Mouse (Mus musculus) neural tube, embryonic 12.5 days (tissue): ENCODE measurements at regions not wholly inside any gene's neighbourhood (a gene's known extent, or its start where the extent isn't known, plus 50 kb on each side); places are given as distances from the start of the nearest gene placed in this dataset.
"Not testable (repeated sequence)": the region's sequence is repeated elsewhere in the genome, so short reads cannot be mapped to it uniquely, and the experiment has no call there.

Experiments used
- ATAC-seq: fragments of 200-750 bp; cut with Nextera tagmentation; 2 replicates; pipeline ENCODE4 v1.8.0; 2017; ENCODE audit warnings: low read depth, mild to moderate bottlenecking, moderate TSS enrichment, moderate library complexity; ENCODE audit not compliant: low FRiP score
- H3K27ac ChIP-seq: fragments of 300-500 bp; sonication (generic); 2 replicates; pipeline ENCODE4 v1.5.1; 2016
- H3K27me3 ChIP-seq: fragments of 300-500 bp; sonication (generic); replicated peaks from 2 replicates; pipeline ENCODE4 v1.6.1; 2016; ENCODE audit warnings: mild to moderate bottlenecking
- H3K36me3 ChIP-seq: fragments of 300-500 bp; sonication (generic); 2 replicates; pipeline ENCODE4 v1.6.1; 2016; ENCODE audit warnings: mild to moderate bottlenecking
- H3K4me1 ChIP-seq: fragments of 300-500 bp; sonication (generic); 2 replicates; pipeline ENCODE4 v1.6.1; 2016
- H3K4me2 ChIP-seq: fragments of 300-500 bp; sonication (generic); replicated peaks from 2 replicates; pipeline ENCODE4 v1.6.1; 2016; ENCODE audit warnings: mild to moderate bottlenecking
- H3K4me3 ChIP-seq: fragments of 300-500 bp; sonication (generic); 2 replicates; pipeline ENCODE4 v1.5.1; 2016
- H3K9ac ChIP-seq: fragments of 300-500 bp; sonication (generic); 2 replicates; pipeline ENCODE4 v1.6.1; 2016; ENCODE audit warnings: mild to moderate bottlenecking
- H3K9me3 ChIP-seq: fragments of 300-500 bp; sonication (generic); 2 replicates; pipeline ENCODE4 v1.6.1; 2016; ENCODE audit warnings: mild to moderate bottlenecking
- WGBS: fragments of 180-500 bp; shearing (Covaris S2); methylation state at CpG from one replicate; pipeline ENCODE4 v1.1.7; 2016; 5-methylcytosine and 5-hydroxymethylcytosine counted together

DNA sequence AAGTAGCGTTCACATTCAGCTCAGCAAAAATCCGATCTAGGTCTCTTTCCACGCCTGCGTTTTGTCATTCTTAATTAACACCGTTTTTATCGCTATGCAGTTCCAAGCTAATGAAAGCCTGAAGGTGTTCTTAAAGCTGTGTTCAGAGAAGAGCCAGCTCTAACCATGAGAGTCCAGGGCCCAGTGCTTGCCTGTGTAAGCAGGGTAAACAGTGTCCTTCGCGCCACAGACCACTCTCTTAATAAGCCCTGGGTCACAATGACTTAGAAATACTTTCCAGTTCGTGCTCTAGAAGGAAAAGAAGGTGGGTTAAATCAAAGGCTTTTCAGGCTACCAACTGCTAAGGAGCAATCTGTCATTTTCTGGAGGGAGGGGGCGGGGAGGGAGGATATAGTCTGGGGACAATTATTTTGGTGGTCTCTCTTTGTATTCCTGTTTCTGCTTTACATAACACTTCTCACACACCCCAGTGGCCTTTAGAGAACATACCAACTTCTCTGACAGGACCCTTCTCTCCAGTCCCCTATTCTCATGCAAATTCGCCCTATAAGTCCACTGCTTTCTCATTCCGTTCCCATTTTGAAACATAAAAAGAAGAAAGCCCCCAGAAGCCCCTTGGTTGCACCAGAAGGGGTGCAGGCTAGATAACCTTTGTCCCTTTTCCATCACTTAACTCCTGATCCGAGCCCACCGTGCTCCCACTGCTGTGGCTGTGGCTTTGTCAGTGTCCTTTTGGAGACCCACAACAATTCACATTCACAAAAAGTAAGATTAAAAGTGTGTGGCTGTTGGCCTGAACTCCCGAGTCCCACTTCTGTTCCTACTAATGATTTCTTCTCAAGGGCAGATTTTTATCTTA is 63.6 kb downstream of the H2al2a start:
- H3K27ac ChIP-seq, result no peak overlapping the region
- 18% methylated on average over 15 of the region's 15 CpGs for WGBS
- H3K9me3 ChIP-seq, result 0 out of 2 replicates have a peak, but pooled peaks cover 3% of the 10 kb centered on the region
- no peaks in the 10 kb centered on the region for H3K27me3 ChIP-seq
- no peaks in the 10 kb centered on the region for H3K36me3 ChIP-seq
- peak overlapping the region; percentile 52 for H3K4me2 ChIP-seq
- peak overlapping the region; percentile 26; the same call in 1 of the 2 replicates for H3K9ac ChIP-seq
- H3K4me1 ChIP-seq, result peaks cover 12% of the 10 kb centered on the region; the same call in 1 of the 2 replicates
- no peak overlapping the region for H3K4me3 ChIP-seq
- ATAC-seq, result peak; percentile 75

DNA sequence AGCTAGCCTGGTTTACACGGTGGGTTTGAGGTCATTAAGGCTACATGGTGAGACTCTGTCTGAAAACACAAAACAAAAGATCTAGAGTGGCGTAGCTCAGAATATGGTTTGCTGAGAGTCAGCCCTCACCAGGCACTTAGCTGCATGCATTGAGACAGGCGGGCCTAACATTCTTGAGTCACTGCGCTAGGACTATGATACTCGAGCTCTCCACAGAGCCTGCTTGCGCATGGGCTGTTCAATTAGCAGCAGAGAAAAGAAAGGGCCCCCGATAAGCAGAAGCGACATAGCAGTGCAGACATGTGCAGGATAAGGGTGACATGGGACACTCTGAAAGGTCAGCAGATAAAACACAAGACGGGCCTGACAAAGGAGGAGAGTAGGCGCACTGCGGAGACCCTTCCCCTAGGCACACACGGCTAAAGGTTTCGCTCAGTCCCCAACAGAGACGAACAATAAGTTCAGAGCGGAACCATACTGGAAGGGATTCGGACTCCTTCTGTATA is 64.3 kb downstream of the H2al2a start:
- no peak overlapping the region for H3K27ac ChIP-seq
- ATAC-seq, result peak; percentile 67
- 19% methylated on average over 16 of the region's 16 CpGs for WGBS
- peak overlapping the region; percentile 52 for H3K4me2 ChIP-seq
- H3K9ac ChIP-seq, result peak overlapping the region; percentile 26; the same call in 1 of the 2 replicates
- no peak overlapping the region for H3K4me3 ChIP-seq
- 0 out of 2 replicates have a peak, but pooled peaks cover 3% of the 10 kb centered on the region for H3K9me3 ChIP-seq
- no peaks in the 10 kb centered on the region for H3K36me3 ChIP-seq
- H3K4me1 ChIP-seq, result peaks cover 12% of the 10 kb centered on the region; the same call in 1 of the 2 replicates
- no peaks in the 10 kb centered on the region for H3K27me3 ChIP-seq

DNA sequence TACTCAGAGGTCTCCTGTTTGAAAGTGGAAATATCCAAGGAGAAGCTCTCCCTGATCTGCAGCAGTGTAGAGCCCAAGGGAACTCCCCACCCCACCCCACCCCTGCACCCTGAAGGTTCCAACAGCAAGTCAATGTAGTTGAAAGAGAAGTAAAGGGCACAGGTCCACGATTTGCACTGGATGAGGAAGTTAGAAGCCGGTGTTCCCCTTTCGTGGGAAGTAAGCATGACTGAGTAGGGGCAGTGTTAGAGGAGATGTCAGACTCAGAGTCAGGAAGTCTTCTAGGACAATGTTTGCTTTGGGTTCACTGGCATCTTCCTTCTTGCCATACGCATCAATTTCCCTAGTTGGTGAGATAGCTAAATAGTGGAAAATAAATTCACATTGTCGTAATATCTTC is 64.9 kb downstream of the H2al2a start:
- WGBS, result 92% methylated on average over 5 of the region's 5 CpGs
- Histone ChIP-seq H3K27ac (no peak overlapping the region), H3K36me3 (no peaks in the 10 kb centered on the region), H3K27me3 (no peaks in the 10 kb centered on the region), H3K9ac (no peak overlapping the region), H3K4me1 (peaks cover 12% of the 10 kb centered on the region; the same call in 1 of the 2 replicates), H3K4me2 (no peak overlapping the region), H3K4me3 (no peak overlapping the region), H3K9me3 (0 out of 2 replicates have a peak, but pooled peaks cover 3% of the 10 kb centered on the region)
- ATAC-seq, result no peak

DNA sequence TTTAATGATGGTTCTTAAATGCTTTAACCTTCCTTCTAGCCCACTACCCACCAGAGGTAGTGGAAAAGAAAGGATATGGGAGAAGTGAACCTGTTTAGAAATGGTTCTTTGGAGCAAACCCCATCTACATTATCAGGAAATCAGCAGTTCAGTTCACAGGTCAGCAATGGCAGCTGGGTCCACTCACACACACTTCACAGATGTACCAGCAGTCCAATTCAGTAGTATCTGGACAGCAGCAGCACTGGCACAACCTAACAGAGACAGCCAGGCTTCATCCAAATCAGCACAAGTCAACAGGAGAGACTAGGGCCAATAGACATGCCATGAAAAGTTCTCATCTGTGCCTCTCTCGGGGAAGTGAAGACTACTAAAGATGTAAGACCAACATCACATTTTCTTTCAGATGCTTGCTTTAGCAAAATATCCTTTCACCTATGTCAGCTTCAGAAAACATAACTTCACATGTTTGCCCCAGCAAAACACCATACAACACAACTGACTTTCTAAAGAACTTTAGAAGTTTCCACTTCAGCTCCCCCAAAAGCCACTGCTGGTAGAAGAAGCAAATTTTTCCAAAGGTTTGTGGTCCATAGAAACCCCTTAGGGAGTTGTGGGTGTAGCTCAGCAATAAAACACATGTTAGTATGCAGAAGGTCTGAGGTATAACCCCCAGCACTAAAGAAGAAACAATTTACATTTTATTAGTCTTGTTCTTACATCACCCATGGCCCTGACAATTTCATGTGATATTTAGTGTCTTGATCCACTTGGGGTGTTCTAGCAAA is 77.7 kb downstream of the H2al2a start:
- Histone ChIP-seq H3K4me3 (no peak overlapping the region), H3K9ac (no peak overlapping the region), H3K27ac (no peak overlapping the region), H3K4me2 (no peak overlapping the region), H3K27me3 (no peaks in the 10 kb centered on the region), H3K4me1 (no peaks in the 10 kb centered on the region), H3K9me3 (no peaks in the 10 kb centered on the region), H3K36me3 (no peaks in the 10 kb centered on the region)
- 83% methylated on average over 1 of the region's 1 CpGs for WGBS
- ATAC-seq, result no peak

DNA sequence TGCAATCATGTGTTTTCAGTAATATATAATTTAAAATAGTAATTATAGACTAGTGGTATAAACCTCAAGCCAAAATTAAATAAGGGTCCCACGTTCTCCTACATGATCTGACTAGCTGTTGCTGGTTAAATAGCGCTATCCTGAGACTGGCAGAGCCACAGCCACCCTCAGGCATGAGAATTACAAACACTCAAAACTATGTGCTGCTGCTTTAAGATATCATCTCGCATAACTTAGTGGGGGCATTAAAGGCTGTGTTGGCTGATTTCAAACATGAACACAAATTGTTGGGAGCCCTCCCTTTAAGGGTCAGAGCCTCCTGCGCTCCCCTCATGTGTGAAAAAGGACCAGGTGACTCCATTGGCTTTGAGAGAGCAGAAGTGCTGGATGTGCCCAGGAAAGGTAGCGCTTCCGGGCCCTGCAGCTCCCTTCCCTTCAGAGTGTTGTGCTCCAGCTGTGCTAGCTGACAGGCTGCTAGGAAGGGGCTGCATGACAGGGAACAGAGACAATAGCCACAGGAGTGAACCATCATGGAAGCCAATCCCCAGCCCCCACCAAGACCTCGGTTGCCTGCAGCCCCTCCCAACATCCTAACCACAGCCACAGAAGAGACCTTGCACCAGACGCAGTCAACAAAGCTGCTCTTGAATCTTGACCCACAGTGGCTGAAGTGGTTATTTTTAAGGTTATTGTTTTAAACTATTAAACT is 79.4 kb downstream of the H2al2a start:
- 39% methylated on average over 8 of the region's 8 CpGs for WGBS
- no peaks in the 10 kb centered on the region for H3K9me3 ChIP-seq
- H3K27me3 ChIP-seq, result no peaks in the 10 kb centered on the region
- no peak overlapping the region for H3K27ac ChIP-seq
- H3K4me2 ChIP-seq, result no peak overlapping the region
- H3K4me1 ChIP-seq, result no peaks in the 10 kb centered on the region
- H3K9ac ChIP-seq, result no peak overlapping the region
- ATAC-seq, result no peak
- no peak overlapping the region for H3K4me3 ChIP-seq
- H3K36me3 ChIP-seq, result no peaks in the 10 kb centered on the region

DNA sequence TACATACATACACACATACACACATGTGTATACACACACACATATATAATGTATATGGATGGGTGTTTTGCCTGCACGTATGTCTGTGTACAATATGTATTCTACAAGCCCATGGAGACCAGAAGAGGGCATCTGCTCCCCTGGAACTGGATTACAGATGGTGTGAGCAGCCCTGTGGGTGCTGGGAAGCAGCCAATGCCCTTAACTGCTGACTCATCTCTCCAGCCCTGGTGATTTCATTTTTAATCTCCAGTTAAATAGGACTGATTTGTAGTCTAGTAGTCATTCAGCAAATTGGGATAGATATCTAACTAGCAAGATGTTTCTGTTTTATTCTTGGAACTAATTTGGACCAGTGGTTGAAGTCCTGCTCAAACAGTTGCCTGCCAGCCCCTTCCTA is 94.1 kb downstream of the H2al2a start:
- ATAC-seq, result no peak
- Histone ChIP-seq H3K27ac (no peak overlapping the region), H3K4me1 (no peaks in the 10 kb centered on the region), H3K4me3 (no peak overlapping the region), H3K4me2 (no peak overlapping the region), H3K9me3 (0 out of 2 replicates have a peak, but pooled peaks cover 5% of the 10 kb centered on the region), H3K9ac (no peak overlapping the region), H3K27me3 (peaks cover 3% of the 10 kb centered on the region; the same call in 1 of the 2 replicates), H3K36me3 (no peaks in the 10 kb centered on the region)
- WGBS, result 71% methylated on average over 1 of the region's 1 CpGs

DNA sequence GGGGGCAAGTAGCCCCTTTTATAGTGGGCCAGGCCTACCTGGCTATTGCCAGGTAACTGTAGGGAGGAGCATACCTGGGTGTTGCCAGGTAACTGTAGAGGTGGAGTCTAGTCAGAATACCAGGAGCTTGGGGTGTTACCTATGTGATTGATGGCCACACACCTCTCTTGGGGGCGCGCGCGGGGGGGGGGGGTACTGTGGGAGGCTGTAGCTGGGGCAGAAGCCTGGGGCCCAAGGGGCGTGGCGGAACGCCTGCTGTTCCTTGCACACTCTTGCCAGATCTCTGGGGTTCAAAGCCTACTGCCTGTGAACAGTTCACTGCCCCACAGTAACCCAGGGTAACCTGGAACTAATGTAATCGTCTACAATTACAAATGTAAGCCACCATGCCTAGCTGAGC is 96.6 kb downstream of the H2al2a start:
- H3K9ac ChIP-seq, result no peak overlapping the region
- WGBS, result 47% methylated on average over 8 of the region's 8 CpGs

DNA sequence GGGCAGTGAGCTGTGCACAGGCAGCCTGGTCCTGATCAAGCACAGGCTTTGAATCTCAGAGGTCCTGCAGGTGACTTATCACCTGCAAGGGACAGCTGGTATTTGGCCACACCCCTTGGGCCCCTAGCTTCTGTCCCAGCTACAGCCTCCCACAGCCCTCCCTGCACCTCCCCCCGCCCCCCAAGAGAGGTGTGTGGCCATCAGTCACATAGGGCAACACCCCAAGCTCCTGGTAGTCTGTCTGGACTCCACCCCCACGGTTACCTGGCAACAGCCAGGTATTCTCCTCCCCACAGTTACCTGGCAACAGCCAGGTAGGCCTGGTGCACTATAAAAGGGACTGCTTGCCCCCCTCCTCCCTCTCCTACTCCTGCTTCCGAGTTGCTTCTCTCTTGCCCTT is 98.0 kb downstream of the H2al2a start:
- H3K4me2 ChIP-seq, result no peak overlapping the region
- WGBS, result 29% methylated on average over 3 of the region's 3 CpGs

More for the DNA sequence above, 96.6 kb downstream of the H2al2a start:
- Histone ChIP-seq H3K4me3 (no peak overlapping the region), H3K27ac (no peak overlapping the region), H3K9me3 (0 out of 2 replicates have a peak, but pooled peaks cover 3% of the 10 kb centered on the region), H3K36me3 (no peaks in the 10 kb centered on the region), H3K4me2 (no peak overlapping the region), H3K27me3 (peaks cover 3% of the 10 kb centered on the region; the same call in 1 of the 2 replicates), H3K4me1 (no peaks in the 10 kb centered on the region)
- 0 out of 2 replicates have a peak, but pooled peaks have one; percentile 17 for ATAC-seq

DNA sequence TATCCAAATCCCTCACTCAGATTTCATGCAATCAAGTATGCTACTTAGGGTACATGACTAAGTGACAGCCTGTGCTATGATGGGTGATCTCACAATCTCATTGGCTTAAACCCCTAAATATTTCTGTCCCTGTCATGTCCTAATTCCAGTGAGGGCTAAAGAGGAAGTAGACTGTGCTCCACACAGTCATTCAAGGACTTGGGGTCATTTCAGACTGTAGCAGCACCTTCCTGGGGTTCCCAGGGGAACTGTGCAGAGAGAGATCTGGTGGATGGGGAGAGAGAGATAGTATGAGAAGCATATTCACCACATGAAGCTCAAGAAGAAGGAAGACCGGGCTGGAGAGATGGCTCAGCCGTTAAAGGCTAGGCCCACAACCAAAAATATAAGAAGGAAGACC is 100.7 kb downstream of the H2al2a start:
- no peak for ATAC-seq
- Histone ChIP-seq H3K27me3 (peaks cover 3% of the 10 kb centered on the region; the same call in 1 of the 2 replicates), H3K4me1 (no peaks in the 10 kb centered on the region), H3K9me3 (no peaks in the 10 kb centered on the region), H3K4me2 (no peak overlapping the region), H3K4me3 (no peak overlapping the region), H3K9ac (no peak overlapping the region), H3K36me3 (no peaks in the 10 kb centered on the region), H3K27ac (no peak overlapping the region)
- WGBS, result 94% methylated on average over 2 of the region's 2 CpGs

More for the DNA sequence above, 98.0 kb downstream of the H2al2a start:
- H3K4me1 ChIP-seq, result no peaks in the 10 kb centered on the region
- no peak for ATAC-seq
- no peak overlapping the region for H3K9ac ChIP-seq
- H3K36me3 ChIP-seq, result no peaks in the 10 kb centered on the region
- peaks cover 3% of the 10 kb centered on the region; the same call in 1 of the 2 replicates for H3K27me3 ChIP-seq
- no peak overlapping the region for H3K4me3 ChIP-seq
- no peaks in the 10 kb centered on the region for H3K9me3 ChIP-seq
- no peak overlapping the region for H3K27ac ChIP-seq

DNA sequence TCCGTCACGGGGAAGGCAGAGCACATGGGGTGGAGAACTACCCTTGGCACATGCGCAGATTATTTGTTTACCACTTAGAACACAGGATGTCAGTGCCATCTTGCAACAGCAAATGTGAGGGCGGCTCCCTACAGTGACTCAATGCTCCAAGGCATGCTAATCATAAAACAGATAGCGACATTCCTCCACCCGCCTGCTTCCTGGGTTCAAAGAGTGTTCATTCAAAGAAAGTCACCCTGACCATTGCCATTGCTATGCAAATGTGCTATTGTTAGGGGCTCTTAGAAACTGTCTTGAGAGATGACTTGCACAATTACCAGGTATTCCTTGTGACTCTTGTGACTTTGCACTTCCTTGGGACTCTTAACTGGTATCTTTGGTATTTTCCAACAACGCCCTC is 104.1 kb downstream of the H2al2a start:
- 93% methylated on average over 7 of the region's 7 CpGs for WGBS
- not testable (repeated sequence) for H3K4me2 ChIP-seq, H3K4me3 ChIP-seq, H3K9ac ChIP-seq, H3K27me3 ChIP-seq, H3K9me3 ChIP-seq, H3K27ac ChIP-seq, H3K4me1 ChIP-seq, H3K36me3 ChIP-seq, ATAC-seq

DNA sequence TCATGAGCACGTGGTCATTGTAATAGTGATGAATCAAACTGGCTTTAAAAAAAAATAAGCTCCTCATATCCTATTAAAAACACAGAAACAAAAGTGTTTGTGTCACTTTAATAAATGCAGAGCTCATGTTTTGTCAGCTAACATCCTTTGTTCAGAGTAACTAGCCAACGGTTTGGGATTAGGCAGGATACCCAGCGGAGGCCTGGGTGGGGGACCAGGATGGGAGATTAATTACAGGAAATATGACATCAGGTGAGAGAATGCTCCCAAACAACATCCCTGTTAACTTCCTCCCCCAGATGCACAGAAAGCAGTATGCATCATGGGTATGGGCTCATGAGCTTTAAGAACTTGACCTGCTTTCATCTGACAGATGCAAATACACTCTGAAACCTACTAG is 109.1 kb downstream of the H2al2a start:
- no peaks in the 10 kb centered on the region for H3K4me1 ChIP-seq
- WGBS, result 69% methylated on average over 3 of the region's 3 CpGs
- no peaks in the 10 kb centered on the region for H3K9me3 ChIP-seq
- no peak overlapping the region for H3K9ac ChIP-seq
- ATAC-seq, result no peak
- no peak overlapping the region for H3K4me3 ChIP-seq
- H3K27ac ChIP-seq, result no peak overlapping the region
- H3K4me2 ChIP-seq, result no peak overlapping the region
- H3K36me3 ChIP-seq, result no peaks in the 10 kb centered on the region
- H3K27me3 ChIP-seq, result no peaks in the 10 kb centered on the region
